Mouse (Mus musculus) olfactory bulb, adult 2 months (tissue): ENCODE measurements around the gene Gm7029.
"Not testable (repeated sequence)": the region's sequence is repeated elsewhere in the genome, so short reads cannot be mapped to it uniquely, and the experiment has no call there.

Experiments used
- CTCF ChIP-seq: fragments of 200-500 bp; IDR thresholded peaks from 2 replicates; pipeline ENCODE4 v1.5.1; 2012; ENCODE audit warnings: low read depth, mild to moderate bottlenecking, low read length, moderate library complexity; ENCODE audit not compliant: insufficient read depth
- POLR2A ChIP-seq: fragments of 200-500 bp; IDR thresholded peaks from 2 replicates; pipeline ENCODE4 v1.6.1; 2012; ENCODE audit warnings: mild to moderate bottlenecking, low read depth, low read length, moderate library complexity; ENCODE audit not compliant: insufficient read depth

DNA sequence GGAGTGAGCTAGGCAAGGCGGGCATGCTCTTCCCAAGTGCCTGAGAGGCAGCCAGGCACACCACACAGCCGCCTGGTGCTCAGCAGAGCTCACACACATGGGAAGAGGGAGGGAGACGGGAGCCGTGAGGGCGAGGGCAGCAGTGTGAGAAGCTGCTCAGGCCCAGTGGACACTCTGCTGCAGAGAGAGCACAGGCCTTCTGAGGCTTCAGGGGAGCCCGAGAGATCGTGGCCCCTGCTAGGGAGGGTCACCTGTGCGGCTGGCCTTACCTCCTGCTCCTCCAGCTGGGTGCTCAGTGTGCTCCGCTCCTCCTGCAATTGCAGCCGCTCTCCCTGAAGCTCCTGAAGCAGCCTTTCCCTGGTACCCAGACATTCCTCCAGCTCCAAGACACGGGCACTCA lies 10.7 kb downstream of the Gm7029 start:
- not testable (repeated sequence) for TF ChIP-seq POLR2A, CTCF
